Mouse (Mus musculus) intestine, embryonic 14.5 days (tissue): Measurements from ENCODE around the gene Lrrc1. TPM values are rescaled to one million over a fixed set of nuclear protein-coding genes. Genes with fewer than 3 reads are reported as not detected.
A peak's percentile ranks its signal among the peaks of the same experiment; 100 is the strongest.
"Not testable (repeated sequence)": the region's sequence is repeated elsewhere in the genome, so short reads cannot be mapped to it uniquely, and the experiment has no call there.

ENCODE experiments used
- ATAC-seq: fragments of 200-750 bp; cut with Nextera tagmentation; replicated peaks from 2 replicates; pipeline ENCODE4 v1.8.0; 2017; ENCODE audit warnings: low read depth, moderate number of reproducible peaks, moderate TSS enrichment, moderate library complexity; ENCODE audit not compliant: low FRiP score, low TSS enrichment
- DNase-seq: peaks from one replicate; pipeline ENCODE4 v3.0.0-alpha.2; 2018; ENCODE audit warnings: low spot score
- H3K27ac ChIP-seq: fragments of 300-500 bp; sonication (generic); 2 replicates; pipeline ENCODE4 v1.5.1; 2014; ENCODE audit warnings: low read depth, mild to moderate bottlenecking, control low read depth
- H3K27me3 ChIP-seq: fragments of 300-500 bp; sonication (generic); replicated peaks from 2 replicates; pipeline ENCODE4 v1.6.1; 2014; ENCODE audit warnings: low read length, control low read depth; ENCODE audit not compliant: control insufficient read depth, insufficient read depth
- H3K36me3 ChIP-seq: fragments of 300-500 bp; sonication (generic); 2 replicates; pipeline ENCODE4 v1.6.1; 2014; ENCODE audit warnings: low read length, control low read depth; ENCODE audit not compliant: control insufficient read depth, insufficient read depth
- H3K4me1 ChIP-seq: fragments of 300-500 bp; sonication (generic); replicated peaks from 2 replicates; pipeline ENCODE4 v1.6.1; 2014; ENCODE audit warnings: low read length, control low read depth, mixed read lengths; ENCODE audit not compliant: control insufficient read depth, insufficient read depth
- H3K4me2 ChIP-seq: fragments of 300-500 bp; sonication (generic); 2 replicates; pipeline ENCODE4 v1.6.1; 2014; ENCODE audit warnings: low read length
- H3K4me3 ChIP-seq: fragments of 300-500 bp; sonication (generic); 2 replicates; pipeline ENCODE4 v1.5.1; 2014; ENCODE audit warnings: low read depth, low read length, control low read depth, mixed read lengths
- H3K9ac ChIP-seq: fragments of 300-500 bp; sonication (generic); 2 replicates; pipeline ENCODE4 v1.6.1; 2014; ENCODE audit warnings: mild to moderate bottlenecking, low read length
- H3K9me3 ChIP-seq: fragments of 300-500 bp; sonication (generic); 2 replicates; pipeline ENCODE4 v1.6.1; 2016; ENCODE audit warnings: low read length, control low read depth; ENCODE audit not compliant: control insufficient read depth
- WGBS: fragments of 180-500 bp; shearing (Covaris S2); extraction: QIAGEN DNeasy Blood & Tissue Kit; methylation state at CpG from one replicate; pipeline ENCODE4 v1.1.7; 2014; 5-methylcytosine and 5-hydroxymethylcytosine counted together
- polyA plus RNA-seq: library from polyadenylated mRNA; unstranded; fragments of >200 nt; fragmentation: Nextera tagmentation; extraction: Ambion mirVana; gene quantifications from 2 replicates; pipeline ENCODE4 v1.2.1, GENCODE M21; 2014

Lrrc1 gene
- polyA plus RNA-seq, 1 experiment from 2014 or later = 14.2 TPM

GRCm38 (mm10) chr9:77577931-77578330, 33.3 kb upstream of the Lrrc1 start:
- Histone ChIP-seq H3K27me3 (no peaks in the 10 kb centered on the region), H3K36me3 (no peaks in the 10 kb centered on the region), H3K4me3 (no peak overlapping the region), H3K9me3 (no peaks in the 10 kb centered on the region), H3K27ac (no peak overlapping the region), H3K4me2 (no peak overlapping the region), H3K4me1 (no peaks in the 10 kb centered on the region), H3K9ac (no peak overlapping the region)
- DNase-seq (no peak), ATAC-seq (no peak)
- 96% methylated on average over 8 of the region's 8 CpGs for WGBS

GRCm38 (mm10) chr9:77577409-77577808, 32.7 kb upstream of the Lrrc1 start:
- DNase-seq = no peak
- Histone ChIP-seq H3K36me3 (no peaks in the 10 kb centered on the region), H3K27me3 (no peaks in the 10 kb centered on the region), H3K4me3 (no peak overlapping the region), H3K27ac (no peak overlapping the region), H3K4me2 (no peak overlapping the region), H3K9me3 (no peaks in the 10 kb centered on the region), H3K4me1 (no peaks in the 10 kb centered on the region), H3K9ac (no peak overlapping the region)
- ATAC-seq = no peak

GRCm38 (mm10) chr9:77576320-77576719, 31.6 kb upstream of the Lrrc1 start:
- Histone ChIP-seq H3K4me3 (no peak overlapping the region), H3K4me2 (no peak overlapping the region), H3K9ac (no peak overlapping the region), H3K27me3 (no peaks in the 10 kb centered on the region), H3K9me3 (no peaks in the 10 kb centered on the region), H3K27ac (no peak overlapping the region), H3K36me3 (no peaks in the 10 kb centered on the region), H3K4me1 (no peaks in the 10 kb centered on the region)
- no peak for ATAC-seq
- no peak for DNase-seq

- 43% methylated on average over 4 of the region's 4 CpGs for WGBS
- not testable (repeated sequence) for H3K27me3 ChIP-seq, ATAC-seq
Observed at GRCm38 (mm10) chr9:77574996-77575395, 30.3 kb upstream of the Lrrc1 start.

GRCm38 (mm10) chr9:77571851-77572250, 27.2 kb upstream of the Lrrc1 start:
- no peak overlapping the region for H3K9ac ChIP-seq
- no peaks in the 10 kb centered on the region for H3K4me1 ChIP-seq
- H3K36me3 ChIP-seq = no peaks in the 10 kb centered on the region
- H3K9me3 ChIP-seq = no peaks in the 10 kb centered on the region
- DNase-seq (no peak), ATAC-seq (no peak)
- no peak overlapping the region for H3K4me2 ChIP-seq
- 85% methylated on average over 4 of the region's 4 CpGs for WGBS
- H3K4me3 ChIP-seq = no peak overlapping the region
- no peaks in the 10 kb centered on the region for H3K27me3 ChIP-seq
- no peak overlapping the region for H3K27ac ChIP-seq

More at GRCm38 (mm10) chr9:77574996-77575395, 30.3 kb upstream of the Lrrc1 start:
- H3K27ac ChIP-seq, H3K4me3 ChIP-seq, H3K36me3 ChIP-seq, H3K9ac ChIP-seq, DNase-seq, H3K9me3 ChIP-seq, H3K4me2 ChIP-seq, H3K4me1 ChIP-seq: not testable (repeated sequence)

GRCm38 (mm10) chr9:77568789-77569506, 24.3 kb upstream of the Lrrc1 start:
- WGBS = 57% methylated on average over 13 of the region's 13 CpGs

GRCm38 (mm10) chr9:77561827-77562226, 17.2 kb upstream of the Lrrc1 start:
- H3K4me1 ChIP-seq = no peaks in the 10 kb centered on the region
- ATAC-seq = no peak
- no peak overlapping the region for H3K4me3 ChIP-seq
- no peak overlapping the region for H3K4me2 ChIP-seq
- no peaks in the 10 kb centered on the region for H3K36me3 ChIP-seq
- no peak for DNase-seq
- no peak overlapping the region for H3K27ac ChIP-seq
- H3K27me3 ChIP-seq = no peaks in the 10 kb centered on the region
- H3K9ac ChIP-seq = no peak overlapping the region
- peaks cover 3% of the 10 kb centered on the region; the same call in 1 of the 2 replicates for H3K9me3 ChIP-seq

More at GRCm38 (mm10) chr9:77568789-77569506, 24.3 kb upstream of the Lrrc1 start:
- H3K27ac ChIP-seq = no peak overlapping the region
- H3K27me3 ChIP-seq = no peaks in the 10 kb centered on the region
- H3K4me1 ChIP-seq = no peaks in the 10 kb centered on the region
- H3K9me3 ChIP-seq = no peaks in the 10 kb centered on the region
- H3K4me2 ChIP-seq = no peak overlapping the region
- no peak for ATAC-seq
- no peak overlapping the region for H3K9ac ChIP-seq
- no peaks in the 10 kb centered on the region for H3K36me3 ChIP-seq
- DNase-seq = no peak
- no peak overlapping the region for H3K4me3 ChIP-seq

- H3K4me2 ChIP-seq = no peak overlapping the region
- H3K9ac ChIP-seq = no peak overlapping the region
- DNase-seq = peak; percentile 50
- 41% methylated on average over 3 of the region's 3 CpGs for WGBS
- no peaks in the 10 kb centered on the region for H3K4me1 ChIP-seq
- no peaks in the 10 kb centered on the region for H3K9me3 ChIP-seq
- no peak overlapping the region for H3K4me3 ChIP-seq
- no peaks in the 10 kb centered on the region for H3K27me3 ChIP-seq
- no peak overlapping the region for H3K27ac ChIP-seq
- H3K36me3 ChIP-seq = no peaks in the 10 kb centered on the region
- ATAC-seq = no peak; the same call in 1 of the 2 replicates
Observed at GRCm38 (mm10) chr9:77557963-77558362, 13.3 kb upstream of the Lrrc1 start.

- H3K9ac ChIP-seq = no peak overlapping the region
- ATAC-seq (no peak), DNase-seq (no peak)
- no peak overlapping the region for H3K27ac ChIP-seq
- H3K4me2 ChIP-seq = no peak overlapping the region
- H3K4me1 ChIP-seq = no peaks in the 10 kb centered on the region
- no peaks in the 10 kb centered on the region for H3K9me3 ChIP-seq
- H3K4me3 ChIP-seq = no peak overlapping the region
- H3K27me3 ChIP-seq = no peaks in the 10 kb centered on the region
- 91% methylated on average over 4 of the region's 4 CpGs for WGBS
- H3K36me3 ChIP-seq = no peaks in the 10 kb centered on the region
Observed at GRCm38 (mm10) chr9:77557181-77557580, 12.5 kb upstream of the Lrrc1 start.
